Mouse (Mus musculus) neutrophil, adult 5-6 weeks (primary cell): ENCODE data around the gene Tbl1x. TPM values are rescaled to one million over a fixed set of nuclear protein-coding genes. Genes with fewer than 3 reads are reported as not detected.

Experiments
- ATAC-seq: fragments of 151-379, 151-347 bp; 2 replicates; pipeline ENCODE4 v1.8.0; 2017; ENCODE audit warnings: mild to moderate bottlenecking, moderate TSS enrichment; ENCODE audit not compliant: insufficient number of reproducible peaks, poor library complexity, low FRiP score, severe bottlenecking; ENCODE audit errors: extremely low read depth
- total RNA-seq: library from RNA; stranded (forward); fragments of 200-1000 nt; gene quantifications from 2 replicates; pipeline ENCODE4 v1.2.3, GENCODE M21; 2017

Gene Tbl1x
- total RNA-seq, 1 experiment from 2014 or later: 28.2 TPM

GRCm38 (mm10) chrX:77594670-77595224 is 83.9 kb downstream of the Tbl1x start:
- no peak for ATAC-seq

DNA sequence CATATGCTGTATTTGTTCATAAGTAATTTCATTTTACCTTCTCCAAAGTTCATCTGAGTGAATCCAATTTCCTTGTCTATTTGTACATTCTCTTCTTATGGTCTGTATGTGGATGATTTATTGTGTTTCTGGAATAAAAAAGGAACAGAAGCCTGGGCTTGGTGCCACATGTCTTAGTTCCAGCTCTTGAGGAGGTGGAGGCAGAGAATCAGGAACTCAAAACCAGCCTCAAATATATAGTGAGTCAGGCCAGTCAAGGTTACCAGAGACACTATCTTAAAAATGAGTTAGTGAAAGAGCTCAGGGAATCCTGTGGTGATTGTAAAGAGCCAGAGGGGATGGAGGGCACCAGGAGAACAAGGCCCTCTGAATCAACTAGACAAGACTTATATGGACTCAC is 86.9 kb downstream of the Tbl1x start:
- no peak for ATAC-seq

GRCm38 (mm10) chrX:77598736-77599135 is 87.9 kb downstream of the Tbl1x start:
- no peak for ATAC-seq

- ATAC-seq: no peak
Measured at GRCm38 (mm10) chrX:77603496-77604258, 92.9 kb downstream of the Tbl1x start.

DNA sequence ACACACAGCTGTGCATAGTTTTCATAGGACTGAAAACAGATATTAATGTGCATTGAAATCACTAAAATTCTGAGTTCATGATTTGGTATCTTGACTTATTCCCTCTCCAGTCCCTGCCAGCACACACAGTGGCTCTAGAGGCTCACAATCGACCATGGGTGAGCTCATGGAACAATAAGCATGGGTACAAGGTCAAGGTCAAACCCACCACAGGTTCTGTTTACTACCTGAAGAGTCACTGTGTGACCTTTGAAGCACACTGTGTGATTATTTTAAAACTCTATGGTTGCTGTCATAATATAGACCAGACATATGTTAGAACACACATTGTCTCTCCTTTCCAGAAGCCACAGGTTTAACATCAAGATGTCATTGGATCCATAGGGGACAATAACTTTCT is 96.7 kb downstream of the Tbl1x start:
- ATAC-seq: no peak

GRCm38 (mm10) chrX:77608947-77609703 is 98.3 kb downstream of the Tbl1x start:
- no peak for ATAC-seq

GRCm38 (mm10) chrX:77611938-77612337 is 101.1 kb downstream of the Tbl1x start:
- no peak for ATAC-seq

- no peak for ATAC-seq
Measured at GRCm38 (mm10) chrX:77613041-77613440, 102.2 kb downstream of the Tbl1x start.

GRCm38 (mm10) chrX:77615735-77616293 is 105.0 kb downstream of the Tbl1x start:
- no peak for ATAC-seq

DNA sequence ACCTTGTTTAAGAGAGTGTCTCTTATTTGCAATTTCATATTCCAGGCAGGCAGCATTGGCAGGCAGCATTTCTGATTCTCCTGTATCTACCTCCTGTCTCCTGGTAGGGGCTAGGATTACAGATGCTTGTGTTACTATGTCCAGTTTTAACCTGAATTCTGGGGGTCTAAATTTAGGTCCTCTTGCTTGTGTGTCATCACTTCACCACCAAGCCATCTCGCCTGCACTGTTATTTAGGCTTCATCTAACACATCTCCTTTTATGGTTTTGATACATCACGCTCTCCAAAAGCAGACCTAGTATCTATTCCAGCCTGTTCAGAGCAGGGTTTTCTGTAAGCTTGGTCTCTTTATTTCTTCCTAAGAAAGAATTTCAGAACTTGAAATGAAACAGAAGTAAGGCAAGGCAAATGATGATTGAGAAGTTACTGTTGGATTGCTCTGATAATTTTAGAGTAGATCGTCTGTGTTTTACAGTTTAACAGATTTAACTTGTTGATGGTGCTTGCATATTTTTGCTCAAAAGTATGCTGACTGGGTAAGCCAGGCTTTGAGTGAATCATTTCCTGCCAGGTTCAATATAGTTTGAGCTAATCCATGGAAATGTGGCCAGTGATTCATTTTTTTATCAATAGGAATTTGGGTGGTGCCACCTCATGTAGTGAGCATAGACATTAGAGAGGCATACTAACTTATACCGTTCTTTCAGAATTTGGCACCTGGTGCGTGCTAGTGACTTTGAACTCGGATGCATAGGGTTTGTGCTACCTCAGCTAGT is 106.7 kb downstream of the Tbl1x start:
- ATAC-seq: no peak

DNA sequence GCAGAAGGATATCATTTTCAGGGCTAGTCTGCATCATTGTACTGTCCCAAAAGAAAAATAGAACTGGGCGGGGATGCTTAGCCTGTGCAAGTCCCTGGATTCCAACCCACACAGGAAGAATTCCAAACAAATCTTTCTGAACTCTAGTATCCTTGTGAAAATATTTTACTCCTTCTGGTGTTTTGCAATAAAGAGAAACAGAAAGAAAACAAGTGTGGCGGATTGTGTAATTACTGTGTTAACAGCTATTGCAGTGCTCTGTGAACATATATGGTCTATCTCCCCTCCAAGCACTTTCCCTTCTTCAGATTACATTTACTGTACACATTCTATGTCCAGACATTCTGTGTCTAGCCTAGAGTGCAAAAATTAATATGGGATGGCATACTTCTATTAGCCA is 119.6 kb downstream of the Tbl1x start:
- no peak for ATAC-seq

DNA sequence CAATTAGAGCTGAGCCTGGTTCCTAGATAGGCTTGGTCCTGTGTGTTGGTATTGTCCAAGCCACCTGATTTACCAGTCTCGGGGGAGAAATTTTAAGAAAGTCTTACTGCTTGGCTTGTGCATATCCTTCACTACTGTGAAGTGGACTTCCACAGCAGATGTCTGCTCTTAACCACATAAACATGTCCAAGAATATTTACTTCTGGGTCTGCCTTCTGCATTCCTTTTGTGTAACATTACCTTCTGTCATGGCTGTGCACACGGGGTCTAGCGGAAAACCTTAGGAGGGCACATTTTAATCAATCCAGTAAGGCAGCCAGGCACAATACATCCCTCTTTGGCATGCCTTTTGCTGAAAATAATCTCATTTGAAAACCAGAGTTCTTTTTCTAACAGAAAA is 125.7 kb downstream of the Tbl1x start:
- no peak for ATAC-seq

DNA sequence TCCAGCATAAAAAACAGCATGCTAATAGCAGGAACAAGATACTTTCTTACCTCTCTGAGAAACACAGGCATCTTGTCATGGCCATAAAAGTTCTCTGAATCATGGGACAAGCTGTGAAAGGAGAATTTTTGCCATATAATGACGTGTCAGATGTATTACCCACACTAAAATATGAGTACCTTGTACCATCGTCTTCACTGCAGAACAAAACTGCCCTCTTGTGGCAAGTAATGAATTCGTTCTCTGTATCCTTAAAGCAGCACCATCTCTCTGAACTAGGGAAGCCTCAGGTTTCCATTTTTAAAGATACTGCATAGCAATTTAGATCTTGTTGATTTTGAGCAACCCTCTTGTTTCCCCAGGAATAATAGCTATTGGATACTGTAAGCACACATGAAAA is 127.3 kb downstream of the Tbl1x start:
- peak; percentile 74; the same call in 1 of the 2 replicates for ATAC-seq

DNA sequence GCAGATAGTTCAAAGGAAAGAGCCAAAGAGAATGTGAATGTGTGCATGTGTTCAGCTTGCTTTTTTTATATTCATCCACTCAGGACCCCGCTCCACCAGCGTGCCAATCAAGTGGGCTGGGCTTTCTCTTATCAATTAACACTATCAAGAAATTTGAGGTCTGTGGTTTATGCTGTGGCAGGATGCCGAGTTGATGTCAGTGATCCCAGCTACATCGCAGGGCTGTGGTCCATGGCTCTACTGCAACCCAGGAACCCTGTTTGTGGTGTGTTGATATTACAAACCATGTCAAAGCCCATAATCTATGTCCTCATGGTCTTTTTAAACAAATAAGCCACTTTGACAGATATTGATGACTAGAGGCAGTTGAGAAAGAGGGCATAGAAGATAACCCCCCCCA is 129.5 kb downstream of the Tbl1x start:
- ATAC-seq: no peak

- ATAC-seq: no peak
Measured at GRCm38 (mm10) chrX:77646164-77646563, 135.4 kb downstream of the Tbl1x start.

DNA sequence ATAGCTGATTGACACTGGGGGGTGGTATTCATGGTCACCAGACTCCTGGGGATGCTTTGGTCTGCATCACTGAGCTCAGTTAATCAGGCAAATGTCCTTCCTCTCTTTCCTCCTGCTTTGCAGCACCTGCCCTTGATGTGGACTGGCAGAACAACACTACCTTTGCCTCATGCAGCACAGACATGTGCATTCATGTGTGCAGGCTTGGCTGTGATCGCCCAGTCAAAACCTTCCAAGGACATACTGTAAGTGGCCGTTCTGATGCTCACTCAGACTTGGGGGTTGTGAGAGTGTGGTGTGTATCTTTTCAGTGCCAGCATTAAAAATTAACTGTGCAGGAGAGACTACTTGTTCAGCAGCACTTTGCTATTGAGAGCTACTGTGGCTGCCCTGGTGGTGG is 139.4 kb downstream of the Tbl1x start:
- ATAC-seq: no peak

GRCm38 (mm10) chrX:77662030-77662429 is 151.2 kb downstream of the Tbl1x start:
- ATAC-seq: no peak

GRCm38 (mm10) chrX:77663276-77663675 is 152.5 kb downstream of the Tbl1x start:
- ATAC-seq: no peak

DNA sequence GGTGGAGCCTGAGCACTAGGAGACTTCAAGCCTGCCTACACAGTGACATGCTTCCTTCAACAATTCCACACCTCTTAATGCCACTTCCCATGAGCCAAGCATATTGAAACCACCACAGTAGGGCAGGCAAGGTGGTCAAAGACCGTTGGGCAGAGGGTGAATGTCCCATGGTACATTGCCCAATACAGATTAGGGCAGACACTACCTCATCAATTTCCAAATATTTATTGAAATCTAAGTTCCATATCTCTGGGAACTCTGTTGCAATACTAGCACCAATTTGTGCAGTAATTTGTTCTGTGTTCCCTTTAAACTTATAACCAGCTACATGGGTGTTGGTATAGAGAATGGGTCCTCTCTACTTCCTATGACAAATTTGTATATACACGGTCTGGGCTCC is 154.2 kb downstream of the Tbl1x start:
- ATAC-seq: no peak
